Mouse (Mus musculus) thymus, postnatal 14 days (tissue): ENCODE measurements around the gene Mmel1.

Experiments
- DNase-seq: peaks from one replicate; pipeline ENCODE4 v3.0.0; 2021

Mmel1 gene

GRCm38 (mm10) chr4:154864961-154865760 lies 4.2 kb upstream of the Mmel1 start:
- DNase-seq: no peak

GRCm38 (mm10) chr4:154866391-154866790 lies 3.0 kb upstream of the Mmel1 start:
- no peak for DNase-seq

GRCm38 (mm10) chr4:154867257-154867656 lies 2.1 kb upstream of the Mmel1 start:
- DNase-seq: no peak

- DNase-seq: no peak
These were observed 1.3 kb downstream of the Mmel1 start for GRCm38 (mm10) chr4:154870721-154871120.

GRCm38 (mm10) chr4:154871757-154872251 lies 2.4 kb downstream of the Mmel1 start:
- no peak for DNase-seq

- no peak for DNase-seq
These were observed 3.8 kb downstream of the Mmel1 start for GRCm38 (mm10) chr4:154873186-154873585.

GRCm38 (mm10) chr4:154877864-154878548 lies 8.6 kb downstream of the Mmel1 start:
- DNase-seq: peak; percentile 92

- DNase-seq: no peak
These were observed 11.3 kb downstream of the Mmel1 start for GRCm38 (mm10) chr4:154880730-154881129.

- DNase-seq: no peak
These were observed 12.8 kb downstream of the Mmel1 start for GRCm38 (mm10) chr4:154882014-154882659.

GRCm38 (mm10) chr4:154885416-154885815 lies 16.0 kb downstream of the Mmel1 start:
- no peak for DNase-seq

- DNase-seq: no peak
These were observed 17.6 kb downstream of the Mmel1 start for GRCm38 (mm10) chr4:154886876-154887592.

GRCm38 (mm10) chr4:154887593-154888250 lies 18.3 kb downstream of the Mmel1 start:
- no peak for DNase-seq

- no peak for DNase-seq
These were observed 21.5 kb downstream of the Mmel1 start for GRCm38 (mm10) chr4:154890887-154891286.

GRCm38 (mm10) chr4:154895549-154895948 lies 26.2 kb downstream of the Mmel1 start:
- DNase-seq: no peak

- no peak for DNase-seq
These were observed 28.5 kb downstream of the Mmel1 start for GRCm38 (mm10) chr4:154897676-154898465.

- DNase-seq: peak; percentile 65
These were observed 29.4 kb downstream of the Mmel1 start, which contains the start of gene Fam213b for GRCm38 (mm10) chr4:154898506-154899446. Fam213b (minus strand) TSS chr4:154899135.

GRCm38 (mm10) chr4:154902371-154902770 lies 33.0 kb downstream of the Mmel1 start:
- DNase-seq: no peak

- peak; percentile 89 for DNase-seq
These were observed 35.0 kb downstream of the Mmel1 start for GRCm38 (mm10) chr4:154904185-154905071.

GRCm38 (mm10) chr4:154907833-154908232 lies 38.4 kb downstream of the Mmel1 start:
- peak; percentile 78 for DNase-seq
